Mouse (Mus musculus) heart, postnatal 36 days (tissue): ENCODE results near the gene Zg16. TPM values are rescaled to one million over a fixed set of nuclear protein-coding genes. Genes with fewer than 3 reads are reported as not detected.
A peak's percentile ranks its signal among the peaks of the same experiment; 100 is the strongest.

Experiments used
- DNase-seq, 2 experiments: peaks; one replicate each; pipeline ENCODE4 v3.0.0; 2021 to 2022
- intact Hi-C: fragments of 180-260 bp; cut with DNase I; formaldehyde crosslinking; loops from one replicate; pipeline ENCODE4 v1.15.1; 2025
- total RNA-seq, 2 experiments: library from RNA; stranded (reverse); gene quantifications; 2 replicates each; pipeline ENCODE4 v1.2.3; 2021

The Zg16 gene
- total RNA-seq, 2 experiments from 2014 or later: not detected

DNA sequence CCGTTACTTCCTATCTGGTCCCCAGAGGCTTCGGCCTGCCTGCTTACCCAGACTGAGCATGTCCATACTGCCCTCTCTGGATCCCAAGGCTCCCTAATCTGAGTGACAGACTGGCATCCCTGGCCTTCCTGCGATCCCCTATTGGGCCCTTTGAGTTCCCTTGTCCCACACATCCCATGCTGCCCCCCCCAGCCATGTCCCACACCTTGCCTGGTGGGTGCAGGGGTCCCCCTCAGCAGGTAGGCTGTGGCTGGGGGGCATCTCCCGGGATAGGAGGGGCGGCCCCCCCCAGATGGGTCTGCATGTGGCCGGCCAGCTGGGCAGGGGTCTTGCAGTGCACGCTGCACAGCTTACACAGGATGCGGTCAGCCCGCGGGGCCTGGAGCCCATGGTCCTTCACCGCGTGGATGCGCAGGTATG, 63.8 kb downstream of the Zg16 start:
- no peak for DNase-seq
- intact Hi-C loops: loop anchor here (10.0 kb wide), 1 partner anchor 452 kb away; the partner anchor contains the start of gene Fbrs

DNA sequence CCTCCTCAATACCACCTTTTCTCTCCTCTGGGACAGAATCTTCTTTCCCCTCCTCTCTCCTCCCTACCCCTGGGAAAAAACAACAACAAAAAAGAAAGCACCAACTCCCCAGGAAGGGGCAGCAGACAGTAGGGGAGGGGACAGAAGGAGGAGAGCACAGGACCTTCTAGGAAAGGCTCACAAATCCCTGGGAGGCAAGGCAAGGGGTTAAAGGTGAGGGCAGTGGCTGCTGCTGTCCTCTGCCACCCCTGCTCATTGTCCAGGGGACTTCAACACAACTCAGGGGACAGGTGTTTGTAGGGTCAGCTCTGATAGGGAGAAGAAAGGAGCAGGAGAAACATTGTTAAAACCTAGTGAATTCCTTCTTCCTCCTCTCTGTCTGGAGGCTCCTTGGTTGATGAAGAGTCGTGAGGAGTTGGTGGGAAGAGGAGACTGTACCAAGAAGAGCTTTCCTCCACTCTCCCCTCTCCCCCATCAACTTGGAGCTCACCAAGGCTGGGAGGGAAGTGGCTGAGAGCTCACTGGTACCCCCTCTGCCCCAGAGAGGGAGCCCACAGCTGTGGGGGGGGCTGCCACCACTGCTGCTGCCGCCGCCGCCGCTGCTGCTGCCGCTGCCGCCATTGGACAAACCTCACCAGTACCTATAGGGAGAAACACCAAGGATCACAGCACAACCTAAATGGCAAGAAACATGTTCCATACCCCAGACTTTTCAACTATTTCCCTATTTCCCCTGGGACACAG, 64.4 kb downstream of the Zg16 start:
- no peak for DNase-seq
- intact Hi-C loops: loop anchor here (10.0 kb wide), 1 partner anchor 452 kb away; the partner anchor contains the start of gene Fbrs

DNA sequence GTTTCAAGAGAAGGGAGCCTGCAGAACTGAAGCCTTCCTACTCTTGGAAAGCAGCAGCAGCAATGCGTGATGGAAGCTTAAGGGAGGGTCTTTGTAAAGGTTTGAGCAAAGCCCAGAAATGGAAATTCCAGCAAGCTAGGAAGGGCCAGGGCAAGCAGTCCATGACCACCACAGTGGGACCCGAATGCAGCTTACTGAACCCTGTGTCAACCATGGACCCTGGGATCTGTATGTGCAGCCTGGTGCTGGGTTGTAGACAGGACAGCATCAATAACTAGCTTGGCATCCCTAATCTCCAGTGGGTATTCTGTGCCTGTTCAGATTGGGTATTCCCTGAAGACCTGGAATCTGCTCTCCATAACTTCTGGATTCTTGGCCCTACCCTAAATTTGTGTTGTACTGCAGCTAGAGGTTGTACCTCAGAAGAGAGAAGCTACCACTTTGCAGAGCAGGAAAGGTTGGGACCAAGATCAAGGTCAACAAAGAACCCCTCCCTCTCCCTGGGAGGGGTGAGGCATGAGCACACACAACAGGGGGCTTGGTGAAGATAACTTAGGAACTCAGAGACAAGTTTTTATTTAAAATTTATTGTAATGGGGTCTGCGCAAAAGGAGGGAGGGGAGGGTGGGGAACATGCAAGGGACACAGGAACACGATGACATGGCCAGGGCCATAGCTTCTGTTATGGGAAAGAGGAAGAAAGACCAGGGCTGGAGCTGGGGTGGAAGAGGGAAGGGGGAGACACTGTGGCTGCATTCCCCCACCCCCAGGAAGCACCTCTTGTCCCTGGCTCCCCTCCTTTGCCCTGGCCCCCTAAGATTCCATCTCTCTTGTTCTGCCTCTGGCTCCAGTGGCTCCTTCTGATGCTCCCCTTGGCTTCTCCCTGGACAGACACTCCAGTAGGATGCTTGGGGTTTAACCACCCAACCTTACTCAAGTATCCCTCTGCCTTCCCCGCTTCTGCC, 65.3 kb downstream of the Zg16 start:
- no peak for DNase-seq
- intact Hi-C loops: loop anchor here (10.0 kb wide), 1 partner anchor 453 kb away; the partner anchor contains the start of gene Fbrs

DNA sequence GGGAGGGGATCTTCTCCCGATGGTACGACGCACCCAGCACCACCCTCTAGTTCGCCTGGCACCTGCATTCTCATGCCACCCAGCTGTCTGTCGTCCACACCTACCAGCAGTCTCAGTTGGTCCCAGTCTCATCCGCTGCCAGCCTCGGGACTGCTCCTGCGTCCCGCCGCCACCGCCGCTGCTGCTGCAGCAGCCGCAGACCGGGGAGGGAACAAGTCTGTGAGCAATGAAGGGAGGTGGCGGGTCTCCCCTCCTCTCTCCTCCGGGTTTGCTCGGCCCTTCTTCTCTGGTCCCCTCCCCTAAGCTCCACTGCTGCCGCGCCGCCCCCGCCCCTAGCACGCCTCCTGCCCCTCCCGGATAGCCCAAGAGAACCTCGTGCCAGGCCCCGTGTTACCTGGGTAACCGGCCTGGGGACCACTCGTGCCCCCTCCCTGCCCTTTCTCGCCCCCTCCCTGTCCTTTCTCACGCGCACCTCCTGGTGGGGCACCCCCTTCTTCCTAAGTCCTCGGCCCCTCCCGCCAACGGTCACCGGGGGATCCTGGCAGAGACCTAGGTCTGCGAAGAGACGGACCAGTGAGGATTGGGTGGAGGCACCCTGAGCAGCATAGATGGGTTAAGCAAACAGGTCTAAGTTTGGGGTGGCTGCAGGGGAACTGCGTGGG, 66.1 kb downstream of the Zg16 start, which contains the start of the genes Gm42742 and Prrt2:
Gene Gm42742, minus strand, starts transcription at position 197 of the 662 bp plus-strand sequence.
Gene Prrt2, minus strand, starts transcription at position 311 of the 662 bp plus-strand sequence.
- peak; percentile 46 to 55 for DNase-seq
- intact Hi-C loops: loop anchor here (10.0 kb wide), 1 partner anchor 454 kb away; the partner anchor contains the start of gene Fbrs

DNA sequence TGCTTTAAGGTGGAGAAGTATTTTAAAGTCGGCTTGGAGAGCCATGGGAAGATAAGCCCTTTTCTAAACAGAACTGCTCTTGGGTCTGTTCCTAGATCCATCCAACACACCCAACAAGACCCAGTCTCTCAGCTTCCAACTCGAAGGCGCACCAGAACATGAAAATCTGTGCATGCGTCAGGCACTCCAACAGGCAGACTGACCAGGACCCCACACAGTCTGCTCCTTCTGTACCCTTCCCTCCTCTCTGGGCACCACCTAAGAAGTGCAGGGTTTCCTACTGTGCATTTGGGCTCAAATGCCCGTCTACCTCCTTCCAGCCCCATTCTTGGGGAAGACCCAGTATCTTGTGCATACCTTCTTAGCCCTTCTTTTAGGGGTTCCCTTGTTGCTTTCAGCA, 66.6 kb downstream of the Zg16 start:
- DNase-seq: no peak
- intact Hi-C loops: loop anchor here (10.0 kb wide), 1 partner anchor 454 kb away; the partner anchor contains the start of gene Fbrs

DNA sequence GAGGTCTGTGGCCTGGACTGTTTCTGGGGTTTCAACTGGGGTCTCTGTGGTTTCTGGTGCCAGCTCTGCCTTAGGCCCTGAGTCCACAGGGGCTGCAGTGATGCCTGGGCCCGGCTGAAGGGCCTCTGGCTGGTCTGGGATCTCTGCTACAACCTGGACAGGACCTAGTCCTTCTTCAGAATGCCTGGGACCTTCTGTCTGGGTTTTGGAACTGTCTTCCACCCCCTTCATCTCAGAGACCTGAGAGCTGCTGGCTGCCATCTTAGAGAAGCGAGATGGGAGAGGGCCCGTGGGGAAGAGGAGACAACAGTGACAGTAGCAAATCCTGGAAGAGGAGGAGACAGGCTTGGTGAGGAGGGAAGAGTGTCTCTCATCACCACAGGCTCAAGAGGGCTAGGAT, 67.1 kb downstream of the Zg16 start:
- no peak for DNase-seq

DNA sequence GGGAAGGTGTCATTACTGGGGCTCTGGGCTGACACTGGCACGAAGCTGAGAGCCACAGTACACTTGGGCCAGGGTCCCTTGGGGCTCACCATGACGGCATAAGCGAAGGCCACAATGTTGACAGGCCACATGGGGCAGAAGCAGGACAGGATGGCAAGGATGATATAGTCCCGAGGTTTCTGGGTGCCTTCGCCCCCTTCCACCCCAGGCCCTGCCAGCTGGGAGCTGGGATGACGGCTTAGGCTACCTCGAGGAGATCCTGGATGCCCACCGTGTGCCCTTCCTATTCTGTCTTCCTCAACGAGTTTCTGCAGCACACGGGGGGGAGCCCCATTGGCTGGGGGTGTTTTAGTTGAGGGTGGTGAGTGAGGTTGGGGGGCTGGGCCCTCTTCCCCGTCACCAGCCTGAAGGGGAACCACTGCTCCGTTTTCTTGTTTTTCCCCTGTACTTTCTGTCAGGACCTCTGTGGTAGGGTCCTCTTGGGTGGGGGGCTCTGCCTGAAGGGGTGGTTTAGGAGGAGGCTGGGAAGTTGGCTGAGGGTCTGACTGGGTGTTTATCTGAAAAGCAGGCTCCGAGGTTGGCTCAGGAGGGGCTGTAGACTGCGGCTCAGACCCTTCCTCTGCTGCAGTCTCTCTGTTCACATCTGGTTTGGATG, 67.7 kb downstream of the Zg16 start:
- no peak for DNase-seq
- intact Hi-C loops: no loop called here

More for the DNA sequence above, 67.1 kb downstream of the Zg16 start:
- intact Hi-C loops: loop anchor here (10.0 kb wide), 1 partner anchor 455 kb away; the partner anchor contains the start of gene Fbrs

DNA sequence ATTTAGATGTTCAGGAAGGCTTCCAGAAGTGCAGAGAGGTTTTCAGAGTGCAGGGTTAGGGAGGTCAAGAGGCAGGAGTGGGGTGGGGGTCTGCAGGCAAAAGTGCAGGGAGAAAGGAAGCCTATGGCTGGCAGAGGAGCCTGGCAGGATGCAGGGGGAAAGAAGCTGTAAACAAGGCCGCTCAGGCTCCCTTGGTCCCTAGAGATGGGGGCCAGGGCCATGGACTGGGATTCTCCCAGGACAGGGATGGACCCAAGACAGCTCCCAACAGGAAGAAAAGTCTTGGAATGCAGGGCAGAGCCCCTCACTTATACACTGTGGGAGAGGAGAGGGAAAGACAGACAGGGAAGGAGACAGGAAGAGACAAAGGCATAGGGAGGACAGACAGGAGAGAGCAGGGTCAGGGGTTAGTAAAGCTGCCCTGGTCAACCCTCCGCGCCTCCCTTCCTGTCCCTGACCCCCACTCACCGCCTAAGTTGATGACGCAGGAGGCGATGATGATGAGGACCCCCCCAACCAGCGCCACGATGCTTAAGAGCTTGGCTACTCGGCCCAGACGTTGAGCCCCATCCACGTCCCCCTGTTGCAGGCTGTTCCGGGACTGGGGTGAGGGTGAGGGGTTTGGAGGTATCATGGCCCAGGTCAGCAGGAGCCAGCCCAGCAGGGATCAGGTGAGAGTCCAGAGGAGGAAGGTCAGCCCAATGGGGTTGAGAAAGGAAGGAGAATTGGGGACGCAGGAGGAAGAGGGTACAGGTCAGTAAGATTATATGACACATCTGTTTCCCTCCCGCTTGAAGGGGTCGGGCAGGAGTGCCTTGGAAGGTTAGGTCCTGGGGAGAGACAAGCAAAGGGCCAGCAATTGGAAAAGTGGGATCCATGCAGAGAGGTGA, 68.5 kb downstream of the Zg16 start:
- intact Hi-C loops: no loop called here

DNA sequence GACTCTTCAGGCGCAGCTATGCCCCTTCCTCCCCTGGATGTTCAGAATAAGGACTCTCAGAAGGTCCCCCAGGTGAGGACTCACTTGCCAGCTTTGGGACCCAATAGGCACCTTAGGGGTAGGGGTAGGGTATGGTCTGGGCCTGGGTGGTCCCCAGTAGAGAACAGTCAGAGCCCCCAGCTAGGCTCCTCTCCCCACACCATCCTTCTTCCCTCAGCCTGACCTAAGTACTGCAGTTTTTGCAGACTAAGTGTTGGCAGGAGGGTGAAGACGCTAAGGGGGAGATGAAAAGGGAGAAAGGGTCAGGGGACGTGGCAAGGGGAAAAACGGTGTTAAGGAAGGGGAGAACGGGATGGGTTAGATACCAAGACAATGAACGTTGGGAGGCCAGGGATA, 69.2 kb downstream of the Zg16 start:
- no peak for DNase-seq
- intact Hi-C loops: loop anchor here (1.0 kb wide), 1 partner anchor 7 kb away; no protein-coding TSS in a partner anchor

More for the DNA sequence above, 68.5 kb downstream of the Zg16 start:
- no peak for DNase-seq

DNA sequence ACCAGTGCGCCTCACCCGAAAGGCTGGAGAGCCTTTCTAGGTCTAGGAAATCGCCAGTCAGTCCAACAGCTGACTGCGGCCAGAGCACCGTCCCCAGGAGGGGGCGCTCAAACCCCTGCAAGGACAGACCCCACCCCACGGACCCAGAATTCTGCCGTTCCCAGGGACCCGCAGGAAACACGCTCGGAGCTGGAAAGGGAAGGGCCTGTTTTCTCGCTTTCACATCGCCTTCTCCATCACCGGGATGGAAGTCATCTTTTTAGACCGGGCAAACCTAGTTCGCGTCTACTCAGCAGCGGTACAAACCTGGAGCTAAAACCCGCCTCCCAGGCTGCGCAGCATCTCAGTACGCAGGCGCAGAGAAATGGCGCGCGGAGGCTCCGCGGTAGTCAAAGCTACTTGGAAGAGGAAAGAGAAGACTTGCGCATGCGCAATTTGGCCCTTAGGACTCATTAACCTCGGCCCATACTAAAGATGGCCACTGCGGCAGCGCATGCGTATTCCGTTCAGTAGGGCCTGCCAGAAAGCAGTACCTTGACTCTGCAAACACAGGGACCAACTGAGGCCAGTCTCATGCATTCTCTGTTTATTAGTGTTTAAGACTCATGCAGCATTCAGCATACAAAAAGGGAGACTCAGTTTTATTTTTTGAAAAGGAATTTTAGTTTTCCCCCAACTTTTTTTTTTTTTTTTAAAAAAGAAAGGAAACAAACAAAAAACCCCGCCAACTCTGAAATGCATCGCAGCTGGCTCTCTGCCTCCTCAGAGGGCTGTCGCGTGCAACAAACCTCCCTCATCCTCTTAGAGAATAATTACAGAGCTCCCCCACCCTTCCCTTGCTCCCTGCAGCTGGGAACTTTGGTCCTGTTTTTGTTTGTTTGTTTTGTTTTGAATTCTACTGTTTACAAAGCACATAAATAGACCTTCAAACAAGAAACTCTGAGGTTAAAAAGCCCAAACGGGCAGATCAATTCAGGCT, 69.9 kb downstream of the Zg16 start, which contains the start of gene Pagr1a:
Gene Pagr1a, minus strand, starts transcription at position 382 of the 979 bp plus-strand sequence.
- DNase-seq: peak; percentile 94 to 99
- intact Hi-C loops: loop anchor here (1.0 kb wide), 1 partner anchor 8 kb away; no protein-coding TSS in a partner anchor

DNA sequence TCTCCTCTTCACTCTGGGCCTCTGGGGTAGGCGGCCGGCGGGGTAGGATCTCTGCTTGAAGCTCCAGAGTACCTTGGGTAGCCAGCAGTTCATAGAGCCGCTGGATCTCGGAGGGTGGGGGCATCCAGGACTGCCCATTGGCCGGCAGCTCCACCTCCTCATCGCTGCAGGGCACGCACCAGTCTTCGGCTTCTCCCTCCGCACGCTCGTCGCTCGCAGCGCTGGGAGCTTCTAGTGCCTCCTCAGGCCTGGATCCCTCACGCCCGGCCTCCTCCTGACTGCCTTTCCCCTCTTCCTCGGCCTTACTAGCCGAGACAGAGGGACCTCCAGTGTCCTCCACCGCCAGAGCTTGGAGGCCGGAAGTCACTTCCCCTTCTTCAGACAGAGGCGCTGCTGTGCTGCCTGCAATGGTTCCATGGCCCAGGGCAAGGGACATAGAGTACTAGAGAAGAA, 70.6 kb downstream of the Zg16 start:
- intact Hi-C loops: no loop called here
- DNase-seq: no peak

DNA sequence TGATC, 70.8 kb downstream of the Zg16 start, which contains the start of gene Pagr1b:
Gene Pagr1b, minus strand, starts transcription at position 4 of the 5 bp plus-strand sequence.
- intact Hi-C loops: no loop called here
- DNase-seq: no peak

DNA sequence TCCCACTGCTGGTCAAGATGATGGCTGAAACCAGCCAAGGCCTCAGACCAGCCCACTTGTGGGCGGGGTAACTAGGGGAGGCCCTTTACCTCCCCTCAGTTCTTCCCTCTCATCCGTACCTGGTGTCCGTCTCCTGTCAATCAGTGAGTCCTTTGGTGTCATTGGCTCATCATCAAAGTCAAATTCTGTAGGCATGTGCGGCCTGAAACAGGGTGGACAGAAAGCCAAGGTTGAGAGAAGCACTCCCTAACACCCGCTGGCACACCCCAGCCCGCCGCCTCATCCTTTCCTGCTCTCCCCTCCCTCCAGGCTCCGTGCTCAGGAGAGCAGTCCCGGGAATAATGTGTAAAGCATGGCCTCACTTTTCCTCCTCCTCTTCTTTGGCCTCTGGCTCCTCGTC, 71.0 kb downstream of the Zg16 start:
- no peak for DNase-seq
- intact Hi-C loops: no loop called here

DNA sequence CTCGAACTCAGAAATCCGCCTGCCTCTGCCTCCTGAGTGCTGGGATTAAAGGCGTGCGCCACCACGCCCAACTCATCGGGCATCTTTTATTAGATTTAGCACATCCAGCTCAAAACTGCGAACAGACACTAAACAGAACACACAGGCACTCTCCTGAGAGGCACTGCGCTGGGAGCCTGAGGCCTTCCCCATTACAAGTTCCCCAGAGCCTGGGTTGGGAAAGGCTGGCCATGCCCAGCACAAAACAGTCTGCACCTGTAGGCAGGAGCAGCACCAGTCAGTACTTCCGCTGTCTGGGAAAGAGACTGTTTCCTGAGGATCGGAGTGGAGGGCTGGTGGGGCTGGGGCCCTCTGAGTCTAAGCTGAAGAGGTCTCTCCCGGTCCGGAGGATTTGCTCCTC, 72.1 kb downstream of the Zg16 start:
- intact Hi-C loops: loop anchor here (2.0 kb wide), 1 partner anchor 38 kb away; the partner anchor contains the start of gene Cdiptos
- DNase-seq: no peak

DNA sequence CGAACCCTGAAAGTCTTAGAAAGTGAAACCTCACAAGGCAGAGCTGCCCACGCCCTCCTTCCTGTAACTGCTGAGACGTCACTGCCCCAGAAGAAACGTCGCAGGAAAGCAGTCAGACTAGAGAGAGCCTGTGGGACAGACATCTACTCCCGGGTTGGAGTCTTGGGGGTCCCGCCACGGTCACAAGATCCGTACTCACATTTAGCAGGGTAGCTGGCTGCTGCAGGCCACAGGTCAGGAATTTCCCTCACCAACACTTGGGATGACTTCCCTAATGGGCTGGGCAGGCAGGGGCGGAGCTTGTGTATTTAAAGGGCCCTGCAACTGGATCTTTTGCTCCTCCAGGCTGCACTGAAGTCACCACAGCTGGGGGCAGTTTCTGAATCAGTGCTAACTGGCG, 72.8 kb downstream of the Zg16 start, which contains the start of gene Mvp:
Gene Mvp, minus strand, starts transcription at position 302 of the 400 bp plus-strand sequence.
- intact Hi-C loops: loop anchor here (2.0 kb wide), 1 partner anchor 38 kb away; the partner anchor contains the start of gene Cdiptos
- peak; percentile 77 to 82 for DNase-seq

DNA sequence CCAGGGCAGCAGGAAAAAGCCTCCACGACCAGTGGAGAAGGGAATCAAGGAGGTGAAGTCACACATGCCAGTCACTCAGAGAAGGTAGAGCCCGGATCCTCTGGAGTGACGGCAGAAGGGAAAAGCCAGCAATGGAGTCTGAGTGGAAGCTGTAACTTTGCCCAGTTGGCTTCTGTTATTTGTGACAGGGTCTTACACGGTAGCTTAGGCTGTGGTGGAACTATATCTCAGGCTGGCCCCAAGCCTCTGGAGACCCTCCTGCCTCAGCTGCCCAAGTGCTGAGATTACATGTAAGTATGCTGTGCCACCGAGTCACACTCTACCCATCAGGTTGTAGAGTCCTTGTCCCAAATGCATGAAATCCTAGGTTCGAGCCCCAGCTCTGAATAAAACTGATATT, 73.7 kb downstream of the Zg16 start:
- no peak for DNase-seq
- intact Hi-C loops: no loop called here

DNA sequence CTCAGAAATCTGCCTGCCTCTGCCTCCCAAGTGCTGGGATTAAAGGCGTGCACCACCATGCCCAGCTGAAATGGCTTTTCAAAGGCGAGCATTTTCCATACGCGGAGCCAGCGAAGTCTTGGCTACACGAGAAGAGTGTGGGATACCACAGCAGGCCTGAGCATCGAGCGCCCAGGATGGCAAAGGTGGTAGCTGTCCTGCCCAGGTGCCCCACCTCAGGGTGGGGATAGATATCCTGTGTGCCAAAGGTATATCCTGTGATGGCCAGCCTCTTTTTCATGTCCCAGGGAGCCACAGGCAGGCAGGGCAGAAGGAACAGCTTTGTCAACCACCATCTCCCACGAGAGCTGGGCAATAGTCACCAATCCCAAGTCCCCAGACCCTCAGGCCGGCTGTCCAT, 74.3 kb downstream of the Zg16 start:
- DNase-seq: no peak
- intact Hi-C loops: no loop called here

DNA sequence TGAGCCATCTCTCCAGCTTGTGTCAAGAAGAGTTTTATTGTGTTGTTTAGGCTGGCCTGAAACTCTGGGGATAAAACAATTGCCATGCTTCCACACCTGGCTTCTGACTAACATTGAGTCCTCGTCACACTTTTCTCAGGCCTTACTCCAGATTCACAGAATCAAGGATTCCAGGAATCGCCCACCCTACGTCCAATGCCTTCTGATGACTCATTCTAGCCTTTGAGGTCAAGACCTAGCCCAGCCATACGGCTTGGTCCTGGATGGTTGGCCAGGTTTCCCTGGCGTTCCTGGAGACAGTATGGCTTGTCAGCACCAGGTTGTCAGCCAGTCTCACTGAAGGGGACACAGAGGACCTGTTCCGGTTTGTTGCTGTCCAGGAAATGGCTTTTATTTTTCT, 74.8 kb downstream of the Zg16 start:
- intact Hi-C loops: no loop called here
- DNase-seq: no peak
